Mouse (Mus musculus) right cerebral cortex, postnatal 10 days (tissue): ENCODE measurements at regions not wholly inside any gene's neighbourhood (a gene's known extent, or its start where the extent isn't known, plus 50 kb on each side); places are given as distances from the start of the nearest gene placed in this dataset.

Experiments
- DNase-seq, 2 experiments: peaks; one replicate each; pipeline ENCODE4 v3.0.0; 2021; ENCODE audit warnings: low spot score in 2 of 2

- DNase-seq, result peak; percentile 23 to 25
Measured at GRCm38 (mm10) chr1:31808074-31808473, 364.4 kb upstream of the Khdrbs2 start.
